Mouse (Mus musculus): ENCODE results near the gene Myo1c.

The Myo1c gene

GRCm38 (mm10) chr11:75650958-75651425 is 688 bp downstream of the Myo1c start:
- DNase-seq, result no peak

GRCm38 (mm10) chr11:75651426-75652221 is 1.3 kb downstream of the Myo1c start:
- peak; percentile 81 for DNase-seq

- DNase-seq, result no peak
Measured at GRCm38 (mm10) chr11:75652222-75652941, 2.1 kb downstream of the Myo1c start.

- no peak for DNase-seq
Measured at GRCm38 (mm10) chr11:75652942-75653684, 2.8 kb downstream of the Myo1c start.

GRCm38 (mm10) chr11:75653781-75654470 is 3.6 kb downstream of the Myo1c start:
- peak; percentile 75 for DNase-seq

DNA sequence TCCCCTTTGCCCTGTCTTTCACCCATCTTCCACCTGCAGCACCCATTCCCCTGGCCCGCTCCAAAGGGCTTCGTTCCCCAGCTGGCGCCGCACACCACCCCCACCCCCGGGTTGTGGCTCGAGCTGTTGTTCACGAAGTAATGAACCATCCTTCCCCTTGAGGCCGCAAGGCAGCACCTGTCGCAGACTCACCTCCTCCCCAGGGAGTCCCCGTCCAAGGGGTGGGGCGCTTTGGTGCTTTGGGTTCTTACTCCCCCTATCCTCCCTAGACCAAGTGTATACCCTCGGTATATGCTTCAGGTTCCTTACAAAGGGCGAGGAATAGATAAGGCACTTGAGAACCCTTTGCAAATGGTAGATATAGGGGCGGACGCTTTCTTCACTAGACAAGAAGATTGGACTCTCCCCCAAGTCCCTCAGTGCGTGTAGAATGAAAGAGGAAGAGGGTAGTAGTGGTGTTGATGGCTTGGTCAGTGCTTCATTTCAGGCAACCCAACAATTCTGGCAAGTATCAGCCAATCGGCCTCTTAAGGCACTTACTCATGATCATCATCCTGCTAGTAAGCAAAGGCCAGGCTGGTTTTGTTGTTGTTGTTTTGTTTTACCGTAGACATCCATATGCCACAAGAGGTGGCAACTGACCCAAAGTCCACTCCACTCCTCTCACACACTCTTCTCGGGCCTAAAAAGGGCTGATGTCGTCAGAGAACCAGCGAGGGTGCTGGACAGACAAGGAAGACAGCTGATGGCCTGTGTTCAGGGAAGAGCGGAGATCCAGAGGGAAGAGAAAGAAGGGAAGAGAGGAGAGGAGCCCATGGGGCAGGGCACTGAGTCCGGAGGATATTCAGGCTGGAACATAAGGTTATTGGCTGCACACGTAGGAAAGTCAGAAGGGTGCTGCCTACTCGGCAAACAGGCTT is 4.4 kb downstream of the Myo1c start:
- DNase-seq, result no peak

DNA sequence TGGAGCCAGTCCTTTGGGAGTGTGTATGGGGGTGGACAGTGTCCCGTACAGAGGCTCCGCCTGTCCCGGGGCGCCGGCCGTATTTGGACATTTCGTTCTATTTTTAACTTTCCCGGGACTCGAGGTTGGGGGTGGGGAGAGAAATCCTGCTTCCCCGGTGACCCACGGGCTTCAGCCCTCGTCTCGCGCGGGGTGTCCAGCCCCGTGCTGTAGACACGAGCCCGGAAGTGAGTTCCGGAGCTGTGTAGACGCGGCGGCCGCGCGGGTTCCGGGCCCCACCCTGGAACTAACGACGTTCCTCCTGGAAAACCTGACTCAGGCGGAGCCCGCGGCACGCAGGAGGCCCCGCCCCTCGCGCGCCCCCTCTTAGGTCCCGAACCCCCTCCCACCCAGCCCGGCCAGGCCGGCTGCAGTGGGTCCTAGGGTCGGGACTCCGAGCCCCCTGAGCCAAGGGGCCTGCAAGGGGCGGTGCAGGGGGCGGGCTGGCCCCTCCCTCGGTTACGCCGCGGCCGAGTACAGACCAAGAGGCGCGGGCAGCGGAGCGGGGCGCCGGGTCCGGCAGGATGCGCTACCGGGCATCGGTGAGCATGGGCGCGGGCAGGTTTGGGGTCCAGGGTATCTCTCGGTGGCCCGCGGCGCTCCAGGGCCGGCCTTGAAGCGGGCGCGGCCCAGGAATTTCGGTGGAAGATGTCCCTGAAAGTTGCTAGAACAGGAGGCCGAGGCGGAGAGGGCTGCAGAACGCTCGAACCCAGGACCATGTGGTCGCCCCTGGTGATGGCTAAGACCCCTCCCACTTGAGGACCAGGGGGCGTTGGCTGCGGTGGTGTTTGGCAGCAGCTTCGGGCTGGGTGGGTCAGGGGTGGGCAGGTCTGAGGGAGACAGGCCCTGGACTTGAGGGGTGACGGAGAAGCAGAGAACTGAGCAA is 5.6 kb downstream of the Myo1c start:
- DNase-seq, result no peak

GRCm38 (mm10) chr11:75656621-75657590 is 6.6 kb downstream of the Myo1c start:
- no peak for DNase-seq

- DNase-seq, result no peak
Measured at GRCm38 (mm10) chr11:75657841-75658240, 7.5 kb downstream of the Myo1c start.

- DNase-seq, result no peak
Measured at GRCm38 (mm10) chr11:75658311-75658710, 8.0 kb downstream of the Myo1c start.

DNA sequence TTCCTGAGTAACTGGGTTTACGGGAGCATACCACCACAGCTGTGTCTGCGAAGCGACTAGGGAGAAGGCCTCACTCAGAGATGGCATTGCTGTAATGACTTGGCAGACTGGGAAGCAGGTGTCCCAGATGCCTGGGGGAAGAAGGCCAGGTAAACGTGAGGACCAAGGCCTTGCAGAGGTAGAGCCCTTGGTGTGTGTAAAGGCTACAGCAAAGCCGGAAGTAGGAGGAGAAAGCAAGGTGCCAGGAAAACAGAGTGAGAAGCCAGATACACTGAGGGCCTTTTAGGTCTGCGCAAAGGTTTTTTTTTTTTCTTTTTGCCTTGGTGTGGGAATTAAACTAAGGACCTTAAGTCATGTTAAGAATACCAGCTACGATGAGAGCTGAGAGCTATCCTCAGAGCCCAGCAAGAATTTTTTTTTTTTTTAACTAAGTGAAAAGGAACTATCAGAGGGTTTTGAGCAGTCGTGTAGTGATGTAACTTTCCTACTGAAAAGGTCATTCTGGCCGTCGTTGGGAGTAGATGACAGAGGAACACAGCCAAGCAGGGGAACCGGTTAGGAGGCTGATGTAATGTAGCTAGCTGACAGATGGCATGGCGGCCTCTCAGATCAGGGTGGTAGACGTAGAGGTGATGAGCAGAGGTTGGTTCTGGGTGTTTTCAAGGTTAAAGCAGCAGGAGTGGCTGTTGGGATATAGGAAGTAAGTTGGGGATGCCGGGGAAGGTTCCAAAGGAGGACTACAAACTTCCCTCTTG is 8.9 kb downstream of the Myo1c start:
- DNase-seq, result no peak

DNA sequence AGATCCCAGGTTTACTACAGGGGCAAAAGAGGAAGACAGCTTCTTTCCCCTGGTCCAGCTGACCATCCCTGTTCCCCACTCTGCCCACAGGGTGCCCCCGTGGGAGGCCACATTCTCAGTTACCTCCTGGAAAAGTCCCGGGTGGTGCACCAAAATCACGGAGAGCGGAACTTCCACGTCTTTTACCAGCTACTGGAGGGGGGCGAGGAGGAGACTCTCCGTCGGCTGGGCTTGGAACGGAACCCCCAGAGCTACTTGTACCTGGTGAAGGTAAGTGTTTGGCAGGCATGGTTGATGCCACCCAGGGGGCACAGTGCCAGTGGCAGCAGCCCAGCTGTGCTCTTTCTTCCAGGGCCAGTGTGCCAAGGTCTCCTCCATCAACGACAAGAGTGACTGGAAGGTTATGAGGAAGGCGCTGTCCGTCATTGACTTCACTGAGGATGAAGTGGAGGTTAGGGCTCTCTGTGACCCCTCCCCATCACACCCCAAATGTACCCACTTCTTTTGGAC is 9.8 kb downstream of the Myo1c start:
- no peak for DNase-seq

DNA sequence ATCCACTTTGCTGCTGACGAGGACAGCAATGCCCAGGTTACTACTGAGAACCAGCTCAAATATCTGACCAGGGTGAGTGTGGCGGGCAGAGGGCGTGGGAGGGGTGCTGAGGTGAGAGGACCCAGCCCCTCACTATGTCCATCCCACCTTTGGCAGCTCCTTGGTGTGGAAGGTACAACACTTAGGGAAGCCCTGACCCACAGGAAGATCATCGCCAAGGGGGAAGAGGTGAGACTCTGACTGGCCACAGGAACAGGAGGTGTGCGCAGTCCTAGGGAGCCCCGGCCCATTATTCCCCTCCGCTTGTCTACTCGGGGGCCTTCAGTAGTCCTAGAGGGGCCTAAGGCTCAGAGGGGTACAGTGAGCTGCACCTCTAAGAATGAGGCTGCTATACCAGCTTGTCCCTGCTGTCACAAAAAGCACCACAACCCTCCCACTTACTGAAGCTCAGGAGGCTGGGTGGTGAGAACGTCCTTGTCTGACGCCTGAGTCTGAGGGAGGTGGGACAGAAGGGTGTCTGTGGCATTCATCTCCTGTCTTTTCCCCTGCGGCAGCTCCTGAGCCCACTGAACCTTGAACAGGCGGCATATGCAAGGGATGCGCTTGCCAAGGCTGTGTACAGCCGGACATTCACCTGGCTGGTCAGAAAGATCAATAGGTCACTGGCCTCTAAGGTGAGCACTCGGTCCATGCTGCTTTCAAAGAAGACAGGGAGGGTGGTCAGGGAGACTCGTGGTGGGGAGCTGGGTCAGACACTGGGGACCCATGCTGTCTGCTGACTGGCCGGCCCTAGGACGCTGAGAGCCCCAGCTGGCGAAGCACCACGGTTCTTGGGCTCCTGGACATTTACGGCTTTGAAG is 10.9 kb downstream of the Myo1c start:
- DNase-seq, result no peak

DNA sequence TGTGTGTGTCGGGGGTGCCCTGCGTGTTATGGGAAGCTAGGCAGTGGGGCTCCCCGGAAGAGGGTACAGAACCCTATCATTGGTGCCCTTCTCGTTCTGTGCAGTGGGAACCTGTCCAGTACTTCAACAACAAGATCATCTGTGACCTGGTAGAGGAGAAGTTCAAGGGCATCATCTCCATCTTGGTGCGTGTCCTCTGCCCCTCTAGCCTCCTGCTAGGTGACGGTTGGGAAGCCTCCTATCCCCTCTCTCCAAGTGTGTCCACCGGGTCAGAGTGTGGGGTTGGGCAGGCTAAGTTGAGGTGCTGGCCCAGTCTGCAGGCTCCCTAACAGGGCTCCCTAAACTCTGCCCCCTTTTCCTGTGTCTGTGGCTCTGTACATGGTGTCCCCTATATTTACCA is 11.8 kb downstream of the Myo1c start:
- DNase-seq, result no peak

- no peak for DNase-seq
Measured at GRCm38 (mm10) chr11:75666296-75666695, 16.0 kb downstream of the Myo1c start.

DNA sequence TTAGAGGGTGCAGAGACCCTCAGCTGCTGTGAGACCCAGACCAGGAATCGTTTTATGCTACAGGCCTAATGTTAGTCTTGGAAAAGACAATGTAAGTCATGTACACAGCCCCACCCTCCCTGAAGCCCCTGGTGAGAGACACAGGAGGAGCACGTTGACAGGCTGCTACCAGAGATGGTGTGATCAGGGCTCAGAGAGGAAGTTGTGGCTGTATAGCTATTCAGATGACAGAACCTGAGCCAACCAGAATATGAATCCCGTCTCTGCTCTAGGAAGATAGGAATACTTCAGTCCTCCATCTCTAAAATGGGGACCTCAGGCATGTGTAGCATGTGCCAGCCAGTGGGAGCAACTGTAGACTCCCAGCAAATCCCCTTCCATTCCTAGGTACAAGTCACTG is 18.3 kb downstream of the Myo1c start:
- no peak for DNase-seq

GRCm38 (mm10) chr11:75669176-75669852 is 19.0 kb downstream of the Myo1c start:
- DNase-seq, result no peak

Measured in layer of hippocampus, adult 9-11 months (tissue).